Comparison of ENCODE assay signal across 8 mouse cellular contexts in genomic region chr11:93954738-93955255, GRCm38 (mm10). TPM values are rescaled to one million over a fixed set of nuclear protein-coding genes. Genes with fewer than 3 reads are reported as not detected.
DNase-seq lines count a peak whose midpoint lies in the region; ATAC-seq and TF ChIP-seq lines count a peak whose summit lies in the region.

No protein-coding gene starts in this region.

- peak overlapping the region; percentile 72 for H3K9ac ChIP-seq in neural tube, embryonic 11.5 days (ENCODE audit: low read length)

- H3K4me2 ChIP-seq in neural tube, embryonic 11.5 days (ENCODE audit: low read depth) = peak overlapping the region; percentile 91

- H3K4me3 ChIP-seq in cerebellum, adult 2 months (replicated peaks; ENCODE audit: insufficient read depth, low read depth, low read length) = peak overlapping the region; percentile 62
- H3K4me3 ChIP-seq in neural tube, embryonic 11.5 days (ENCODE audit: low read depth, low read length) = peak overlapping the region; percentile 63
- peak overlapping the region; percentile 85 for H3K4me3 ChIP-seq in limb, embryonic 10.5 days
- peak overlapping the region; percentile 79 for H3K4me3 ChIP-seq in olfactory bulb, adult 2 months (ENCODE audit: insufficient read depth, low read depth, low read length)

- no peak overlapping the region for H3K27ac ChIP-seq in cerebellum, adult 2 months (ENCODE audit: insufficient read depth, low read length)
- peak overlapping the region; percentile 76; the same call in 1 of the 2 replicates for H3K27ac ChIP-seq in neural tube, embryonic 11.5 days (ENCODE audit: low read depth, low read length)
- peak overlapping the region; percentile 93 for H3K27ac ChIP-seq in limb, embryonic 10.5 days
- no peak overlapping the region for H3K27ac ChIP-seq in olfactory bulb, adult 2 months (ENCODE audit: insufficient read depth, low read depth, low read length)

- peaks cover 3% of the 10 kb centered on the region; the same call in 1 of the 2 replicates for H3K4me1 ChIP-seq in cerebellum, adult 2 months (ENCODE audit: control insufficient read depth, insufficient read depth, low read length)
- peaks cover 6% of the 10 kb centered on the region; the same call in 1 of the 2 replicates for H3K4me1 ChIP-seq in neural tube, embryonic 11.5 days (ENCODE audit: control insufficient read depth, insufficient read depth, low read length)
- peaks cover 46% of the 10 kb centered on the region for H3K4me1 ChIP-seq in limb, embryonic 10.5 days
- peaks cover 19% of the 10 kb centered on the region for H3K4me1 ChIP-seq in olfactory bulb, adult 2 months (ENCODE audit: control insufficient read depth, insufficient read depth, low read length)

- H3K27me3 ChIP-seq in cerebellum, adult 2 months (ENCODE audit: control insufficient read depth, insufficient read depth, low read length) = no peaks in the 10 kb centered on the region
- H3K27me3 ChIP-seq in neural tube, embryonic 11.5 days (ENCODE audit: control insufficient read depth, insufficient read depth, low read length) = no peaks in the 10 kb centered on the region
- H3K27me3 ChIP-seq in limb, embryonic 10.5 days (ENCODE audit: low read depth, poor library complexity, severe bottlenecking) = no peaks in the 10 kb centered on the region

- ATAC-seq in neural tube, embryonic 11.5 days (ENCODE audit: insufficient read depth, low FRiP score, low TSS enrichment) = peak; percentile 5; the same call in 1 of the 2 replicates

- TF ChIP-seq CTCF in cerebellum, adult 2 months (IDR thresholded peaks at IDR 0.05; ENCODE audit: borderline replicate concordance, insufficient read depth, low read depth, low read length) = no peak
- TF ChIP-seq CTCF in olfactory bulb, adult 2 months (IDR thresholded peaks at IDR 0.05; ENCODE audit: insufficient read depth, low read depth, low read length) = no peak

- 38% methylated on average over 13 of the region's 13 CpGs for WGBS in cerebellum, adult 2 months
- 53% methylated on average over 13 of the region's 13 CpGs for WGBS in neural tube, embryonic 11.5 days
- 54% methylated on average over 13 of the region's 13 CpGs for WGBS in limb, embryonic 10.5 days
- WGBS in olfactory bulb, adult 2 months = 48% methylated on average over 13 of the region's 13 CpGs

- DNase-seq in cerebellum, adult 2 months = no peak
- no peak for DNase-seq in cerebellum, adult 8-10 months
- DNase-seq in neural tube, embryonic 11.5 days (ENCODE audit: low spot score) = no peak
- no peak for DNase-seq in neural tube, embryonic 10.5 days (ENCODE audit: extremely low spot score, low spot score)
- no peak for DNase-seq in limb, embryonic 10.5 days (ENCODE audit: low spot score)
- no peak for DNase-seq in layer of hippocampus, adult 9-11 months
- no peak for DNase-seq in embryo, embryonic 11 days

- H3K36me3 ChIP-seq in neural tube, embryonic 11.5 days (ENCODE audit: control insufficient read depth, insufficient read depth, low read length) = peaks cover 11% of the 10 kb centered on the region; the same call in 1 of the 2 replicates
- peaks cover 74% of the 10 kb centered on the region for H3K36me3 ChIP-seq in limb, embryonic 10.5 days

- H3K9me3 ChIP-seq in neural tube, embryonic 11.5 days (ENCODE audit: control insufficient read depth, low read length) = no peaks in the 10 kb centered on the region
- no peaks in the 10 kb centered on the region for H3K9me3 ChIP-seq in limb, embryonic 10.5 days (replicated peaks)

- TF ChIP-seq POLR2A in cerebellum, adult 2 months (IDR thresholded peaks at IDR 0.05; ENCODE audit: borderline replicate concordance, insufficient read depth, low read length) = no peak
- no peak for TF ChIP-seq POLR2A in olfactory bulb, adult 2 months (IDR thresholded peaks at IDR 0.05; ENCODE audit: insufficient read depth, low read depth, low read length)

RNA-seq across cellular contexts. Expression of gene Nme2, which starts 1.3 kb away (rescaled TPM):
- 109 and 115 TPM in 2 replicates for polyA plus RNA-seq in cerebellum, adult 2 months (2012; rRNA removed)
- 109 and 135 TPM in 2 replicates for polyA plus RNA-seq in neural tube, embryonic 11.5 days (2014; fragmentation: Nextera tagmentation; extraction: Ambion mirVana)
- polyA plus RNA-seq in limb, embryonic 10.5 days (2016; fragmentation: Nextera tagmentation; extraction: Ambion mirVana) = 151 and 152 TPM in 2 replicates
- polyA plus RNA-seq in olfactory bulb, adult 2 months (2012; ENCODE audit: insufficient read depth, insufficient read length, low replicate concordance, missing spikeins) = not detected in 2 replicates

RNA-seq across cellular contexts. Expression of gene Gm20390, which starts 13.3 kb away (rescaled TPM):
- 79.6 and 83.2 TPM in 2 replicates for polyA plus RNA-seq in cerebellum, adult 2 months (2012; rRNA removed)
- 382 and 395 TPM in 2 replicates for polyA plus RNA-seq in neural tube, embryonic 11.5 days (2014; fragmentation: Nextera tagmentation; extraction: Ambion mirVana)
- polyA plus RNA-seq in limb, embryonic 10.5 days (2016; fragmentation: Nextera tagmentation; extraction: Ambion mirVana) = 578 and 666 TPM in 2 replicates
- not detected in 2 replicates for polyA plus RNA-seq in olfactory bulb, adult 2 months (2012; ENCODE audit: insufficient read depth, insufficient read length, low replicate concordance, missing spikeins)

RNA-seq across cellular contexts. Expression of gene Nme1, which starts 13.5 kb away (rescaled TPM):
- polyA plus RNA-seq in cerebellum, adult 2 months (2012; rRNA removed) = 171 and 198 TPM in 2 replicates
- 275 and 294 TPM in 2 replicates for polyA plus RNA-seq in neural tube, embryonic 11.5 days (2014; fragmentation: Nextera tagmentation; extraction: Ambion mirVana)
- polyA plus RNA-seq in limb, embryonic 10.5 days (2016; fragmentation: Nextera tagmentation; extraction: Ambion mirVana) = 386 and 480 TPM in 2 replicates
- polyA plus RNA-seq in olfactory bulb, adult 2 months (2012; ENCODE audit: insufficient read depth, insufficient read length, low replicate concordance, missing spikeins) = not detected in 2 replicates

RNA-seq across cellular contexts. Expression of gene Spag9, which starts 41.1 kb away (rescaled TPM):
- 134 and 135 TPM in 2 replicates for polyA plus RNA-seq in cerebellum, adult 2 months (2012; rRNA removed)
- 85.6 and 86.6 TPM in 2 replicates for polyA plus RNA-seq in neural tube, embryonic 11.5 days (2014; fragmentation: Nextera tagmentation; extraction: Ambion mirVana)
- polyA plus RNA-seq in limb, embryonic 10.5 days (2016; fragmentation: Nextera tagmentation; extraction: Ambion mirVana) = 28.0 and 30.4 TPM in 2 replicates
- 93.3 and 117 TPM in 2 replicates for polyA plus RNA-seq in olfactory bulb, adult 2 months (2012; ENCODE audit: insufficient read depth, insufficient read length, low replicate concordance, missing spikeins)

Comparison
In these comparisons a context has a peak if more than half of its experiments do, and no peak if none do; other contexts are left out.
1. H3K27ac ChIP-seq: peak in neural tube, embryonic 11.5 days (single experiment) and limb, embryonic 10.5 days (single experiment); none in cerebellum, adult 2 months (single experiment) and olfactory bulb, adult 2 months (single experiment).
2. RNA of gene Nme2, which starts 1.3 kb away (polyA plus RNA-seq): 151 to 152 TPM in limb, embryonic 10.5 days, 109 to 115 TPM in cerebellum, adult 2 months and 109 to 135 TPM in neural tube, embryonic 11.5 days; not detected in olfactory bulb, adult 2 months; every median in the first group is over 100 times any median in the second.
3. RNA of gene Gm20390, which starts 13.3 kb away (polyA plus RNA-seq): 578 to 666 TPM in limb, embryonic 10.5 days, 382 to 395 TPM in neural tube, embryonic 11.5 days and 79.6 to 83.2 TPM in cerebellum, adult 2 months; not detected in olfactory bulb, adult 2 months; every median in the first group is over 10 times any median in the second.
4. Peak in every context shown above with its lines, with median percentiles within 50 percentile points of each other: H3K4me3 ChIP-seq.